Mouse (Mus musculus) effector memory CD4-positive, alpha-beta T cell, adult 7 months (primary cell): ENCODE measurements around the gene Slc30a10. TPM values are rescaled to one million over a fixed set of nuclear protein-coding genes. Genes with fewer than 3 reads are reported as not detected.

ENCODE experiments used
- polyA plus RNA-seq: library from polyadenylated mRNA; unstranded; fragments of 100-300 nt; shearing (Covaris generic); gene quantifications from one replicate; pipeline ENCODE4 v1.2.1, GENCODE M21; 2017

Slc30a10 gene
- not detected for polyA plus RNA-seq

GRCm38 (mm10) chr1:185454575-185454954, at the start of gene Slc30a10:
Slc30a10 (plus strand) TSS chr1:185454848.

Other genes starting within 250 kb of the Slc30a10 start
- 35.5 TPM for gene Iars2, start 125.5 kb upstream of the Slc30a10 start, polyA plus RNA-seq
- gene Bpnt1, start 122.7 kb upstream of the Slc30a10 start, polyA plus RNA-seq = 48.2 TPM
- gene Eprs, start 91.8 kb upstream of the Slc30a10 start, polyA plus RNA-seq = 200 TPM